Mouse (Mus musculus): ENCODE data around the gene Fbxl7.

DNA sequence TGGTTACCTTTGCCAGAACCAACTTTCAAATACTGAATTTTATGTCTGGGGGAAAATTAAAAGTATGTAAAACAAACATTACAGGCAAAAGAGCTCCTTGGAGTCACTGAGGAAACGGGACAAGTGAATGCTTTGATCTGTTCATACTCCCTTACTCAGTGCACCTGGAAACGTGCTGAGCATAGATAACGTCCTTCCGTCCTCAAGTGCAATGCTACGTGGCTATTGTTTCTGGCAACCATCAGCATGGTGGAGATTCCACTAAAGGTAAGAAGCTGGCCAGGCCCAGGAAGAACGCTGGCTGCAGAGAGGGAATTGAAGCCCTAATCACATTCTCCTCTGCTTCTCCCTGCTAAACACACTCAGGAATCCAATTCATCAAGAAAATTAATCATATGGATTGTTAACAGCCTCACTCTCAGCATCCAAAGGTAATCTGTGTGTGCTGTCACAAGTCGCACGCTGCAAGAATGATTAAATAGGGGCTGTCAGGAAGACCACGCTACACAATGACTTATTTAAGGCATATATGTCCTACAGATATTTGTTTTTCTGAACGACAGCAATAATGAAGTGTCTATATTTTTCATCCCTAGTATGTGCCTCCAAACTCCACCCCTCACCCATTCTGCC is 206.8 kb downstream of the Fbxl7 start:
- TF ChIP-seq POLR2A (IDR thresholded peaks at IDR 0.05; ENCODE audit: borderline replicate concordance, control insufficient read depth, low read depth, low read length) (no peak), CTCF (IDR thresholded peaks at IDR 0.05; ENCODE audit: control insufficient read depth, insufficient read depth, low read length) (no peak)
